Mouse (Mus musculus) right cerebral cortex, adult 18-20 months (tissue): ENCODE data around the gene Ilkap.

Experiments
- DNase-seq: peaks from one replicate; pipeline ENCODE4 v3.0.0; 2022; ENCODE audit warnings: mixed read lengths

The Ilkap gene

GRCm38 (mm10) chr1:91413898-91414594 is 15.4 kb upstream of the Ilkap start, which contains the start of gene Hes6:
TSS of gene Hes6 (minus strand) at chr1:91414038.
- DNase-seq = peak; percentile 59

DNA sequence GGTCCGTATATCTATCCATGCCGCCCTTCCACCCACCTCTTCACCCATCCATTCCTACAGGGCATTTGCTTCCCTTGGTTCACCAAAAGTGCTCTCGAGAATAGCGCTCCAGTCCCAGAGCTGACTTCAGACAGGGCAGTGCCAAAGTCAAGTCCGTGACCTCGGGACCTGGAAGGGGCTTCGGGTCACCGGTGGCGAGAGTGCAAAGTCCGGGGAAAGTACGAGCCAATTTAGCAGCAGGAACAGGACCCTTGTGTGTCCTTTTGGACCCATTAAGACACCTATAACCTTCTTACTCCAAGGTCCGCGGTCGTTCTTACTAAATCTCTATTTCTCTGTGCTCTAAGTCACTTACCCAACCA is 14.9 kb upstream of the Ilkap start:
- DNase-seq = no peak

DNA sequence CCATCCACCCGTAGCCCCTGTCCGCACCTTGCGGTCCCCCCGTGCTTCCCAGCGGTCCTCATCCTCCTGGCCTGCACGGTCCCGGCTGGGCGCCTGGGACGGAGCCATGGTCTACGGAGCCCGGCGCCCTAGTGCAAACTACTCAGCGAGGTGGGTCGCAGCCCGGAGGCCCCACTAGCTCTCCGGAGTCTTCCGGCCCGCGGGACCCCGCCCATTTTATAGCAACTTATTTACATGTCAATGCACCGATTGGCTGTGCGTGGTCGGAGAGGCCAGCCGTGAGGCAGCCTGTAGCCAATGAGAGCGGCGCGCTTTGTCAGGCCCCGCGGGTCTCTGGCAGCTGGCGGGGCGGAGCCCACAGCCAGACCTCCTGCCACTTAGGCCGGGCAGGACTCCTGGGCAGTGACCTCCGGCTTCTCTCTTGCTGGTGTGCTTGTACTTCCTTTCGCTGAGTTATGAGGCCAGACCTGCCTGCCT is 14.5 kb upstream of the Ilkap start:
- DNase-seq = peak; percentile 92

DNA sequence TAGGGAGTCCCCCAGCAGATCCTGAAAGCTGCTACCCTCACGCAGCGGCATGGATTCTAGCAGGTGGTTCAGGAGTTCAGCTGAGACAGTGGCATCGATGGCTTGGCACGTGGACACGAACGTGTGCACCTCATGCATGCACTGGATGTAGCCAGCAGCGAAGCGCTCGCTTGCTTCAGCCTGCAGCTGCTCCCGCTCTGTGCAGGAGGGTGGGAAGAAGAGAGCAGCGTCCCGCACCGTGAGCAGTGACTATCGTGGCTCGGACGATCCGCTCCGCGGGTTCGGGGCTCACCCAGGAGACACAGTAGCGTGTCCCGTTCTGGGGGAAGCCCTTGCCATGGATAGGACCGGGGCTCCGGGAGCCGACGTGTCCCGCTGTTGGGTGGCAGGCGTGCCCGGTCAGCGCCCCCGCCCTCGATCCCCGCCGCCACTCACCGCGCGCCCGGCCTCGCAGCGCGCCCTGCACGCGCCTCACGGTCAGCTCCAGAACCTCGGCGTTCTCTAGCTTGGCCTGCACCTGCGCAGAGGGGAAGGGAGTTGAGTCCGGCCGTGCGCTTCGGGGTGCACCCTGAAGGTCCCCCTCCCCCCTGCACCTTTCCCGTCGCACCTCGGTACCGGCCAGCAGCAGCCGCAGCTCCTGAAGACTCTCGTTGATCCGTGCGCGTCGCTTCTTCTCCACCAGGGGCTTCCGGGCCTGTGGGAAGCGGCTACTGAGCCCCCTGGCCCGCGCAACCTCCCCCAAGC is 13.8 kb upstream of the Ilkap start:
- DNase-seq = no peak

GRCm38 (mm10) chr1:91411631-91412285 is 13.1 kb upstream of the Ilkap start:
- DNase-seq = no peak

DNA sequence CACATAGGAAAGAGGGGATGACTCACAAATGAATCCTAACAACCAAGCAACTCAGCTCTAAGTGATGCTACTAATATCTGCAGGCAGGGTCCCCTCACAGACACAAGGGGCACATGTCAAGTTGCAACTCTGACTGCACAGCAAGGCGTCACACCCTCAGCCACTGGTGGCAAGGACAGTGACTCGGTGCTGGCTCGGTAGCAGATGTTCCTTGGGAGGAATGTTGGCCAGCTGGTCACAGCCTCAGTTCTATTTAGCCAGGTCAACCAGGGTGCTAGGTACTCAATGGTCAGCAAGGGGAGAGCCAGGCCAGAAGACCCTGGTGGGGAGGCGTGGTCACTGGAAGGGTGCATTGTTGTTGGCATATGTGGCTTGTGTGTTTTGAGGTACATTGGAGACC is 9.2 kb upstream of the Ilkap start:
- DNase-seq = no peak

DNA sequence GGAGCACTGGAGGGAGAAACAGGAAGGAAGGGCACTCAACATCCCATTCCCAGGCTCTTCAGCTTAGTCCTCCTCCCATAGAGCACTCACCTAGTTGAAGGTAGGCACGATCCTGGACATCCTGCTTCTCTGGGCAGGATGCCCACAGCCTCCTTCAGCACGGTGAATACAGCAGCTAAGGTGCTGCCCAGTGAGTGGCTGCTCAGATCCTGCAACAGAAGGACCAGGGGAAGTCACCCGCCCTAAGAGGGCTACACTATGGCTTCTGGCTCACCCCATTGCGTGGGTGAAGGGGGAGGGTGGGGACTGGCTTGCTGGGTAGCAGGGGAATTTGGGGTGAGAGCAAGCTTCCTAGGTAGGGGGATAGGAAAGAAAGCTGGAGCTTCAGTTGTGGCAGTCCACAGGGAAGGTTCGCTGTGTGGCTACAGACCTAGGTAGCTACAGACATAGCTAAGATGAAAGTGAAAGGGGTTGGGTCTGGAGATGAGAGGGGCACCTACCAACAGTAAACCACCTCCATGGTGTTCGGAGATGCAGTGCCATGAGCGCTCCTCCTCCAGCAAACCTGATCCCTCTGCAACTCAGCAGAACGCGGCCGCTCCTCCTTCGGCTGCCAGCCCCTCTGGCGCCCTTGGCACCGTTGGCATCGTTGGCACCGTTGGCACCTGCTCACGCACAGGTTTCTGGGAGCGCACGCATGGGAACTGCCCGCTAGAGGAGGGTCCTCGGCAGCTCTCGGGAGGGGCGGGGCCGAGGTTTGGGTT is 7.0 kb upstream of the Ilkap start:
- DNase-seq = no peak

DNA sequence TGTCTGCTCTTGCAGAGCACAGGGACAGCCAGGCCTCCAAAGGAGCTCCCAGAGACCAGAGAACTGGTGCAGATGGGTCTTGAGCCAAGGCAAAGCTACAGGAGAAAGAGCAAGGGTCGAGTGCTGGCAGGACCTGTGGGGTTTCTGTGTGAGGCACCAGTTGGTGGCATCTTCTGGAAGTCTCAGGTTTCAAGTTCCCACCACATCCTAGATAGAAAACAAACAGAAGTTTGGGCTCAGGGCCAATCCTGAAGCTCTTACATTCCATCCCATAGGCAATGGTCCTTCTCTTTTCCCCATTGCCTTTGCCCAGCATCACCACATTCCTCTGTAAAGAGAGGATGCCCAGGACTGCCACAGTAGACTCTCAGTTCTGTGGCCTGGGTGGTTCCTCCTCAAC is 6.4 kb upstream of the Ilkap start:
- no peak for DNase-seq

GRCm38 (mm10) chr1:91397927-91398259 is 722 bp downstream of the Ilkap start:
- DNase-seq = no peak

DNA sequence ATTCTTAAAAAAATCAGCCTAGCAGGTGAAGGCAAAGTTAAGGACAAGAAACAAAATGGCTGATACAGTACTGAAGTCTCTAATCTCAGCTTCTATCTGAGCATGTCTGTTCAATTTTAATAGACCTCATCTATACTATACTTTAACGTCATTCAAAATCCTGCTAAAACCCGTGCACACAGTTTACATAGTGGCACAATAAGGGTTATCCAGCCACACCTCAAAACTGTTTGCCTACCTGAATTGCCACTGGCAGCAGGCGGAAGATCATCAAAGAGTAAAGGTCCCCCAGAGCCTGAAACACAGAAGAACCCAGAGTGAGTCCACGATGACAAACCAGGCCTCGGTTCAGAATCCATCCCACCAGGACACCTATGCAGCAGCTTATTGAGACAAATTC is 8.2 kb downstream of the Ilkap start:
- no peak for DNase-seq

- no peak for DNase-seq
These were observed 17.5 kb downstream of the Ilkap start for GRCm38 (mm10) chr1:91381091-91381471.

DNA sequence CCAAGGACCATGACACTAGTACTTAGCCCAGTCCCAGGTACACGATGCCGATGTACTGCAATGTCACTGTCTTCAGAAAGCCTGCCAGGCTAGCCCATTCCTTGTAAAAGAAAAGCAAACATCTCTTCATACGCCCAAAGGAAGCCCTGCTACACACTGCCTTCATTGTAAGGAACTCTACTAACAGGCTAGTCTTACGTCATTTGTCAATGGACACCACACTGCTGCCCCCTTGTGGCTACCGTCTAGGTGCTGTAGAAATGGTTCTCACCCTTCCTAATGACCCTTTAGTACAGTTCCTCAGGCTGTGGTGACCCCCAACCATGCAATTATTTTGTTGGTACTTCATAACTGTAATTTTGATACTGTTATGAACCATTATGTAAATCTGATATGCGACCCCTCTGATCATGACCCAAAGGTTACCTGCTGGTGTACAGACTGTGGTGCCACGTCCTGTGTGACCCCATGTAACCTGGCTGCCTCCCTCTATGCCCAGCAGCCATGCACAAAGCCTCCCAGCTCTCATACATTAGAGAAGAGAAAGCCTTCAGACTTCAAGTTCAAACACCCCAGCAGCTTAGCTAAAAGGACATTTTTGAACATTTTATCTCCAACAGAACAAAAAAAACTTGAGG is 18.0 kb downstream of the Ilkap start:
- DNase-seq = peak; percentile 69

DNA sequence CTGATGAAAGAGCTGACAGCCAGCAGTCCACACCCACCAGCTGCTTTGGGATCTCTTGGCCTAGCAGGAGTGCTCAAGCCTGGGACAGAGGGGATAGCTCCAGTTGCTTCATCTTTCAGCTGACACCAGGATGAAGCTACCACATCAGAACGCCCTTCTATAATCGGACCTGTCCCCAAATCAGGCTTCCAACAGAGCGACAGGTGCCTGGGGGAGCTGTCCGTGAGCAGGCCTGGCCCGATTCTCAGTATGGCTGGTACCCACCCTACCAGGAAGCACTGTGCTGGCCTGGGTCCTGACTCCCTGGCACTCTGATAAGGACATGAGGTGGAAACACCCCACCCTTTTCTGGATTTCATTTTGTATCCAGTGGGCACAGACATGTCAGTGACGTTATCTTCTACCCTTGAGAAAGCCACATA is 25.2 kb downstream of the Ilkap start:
- no peak for DNase-seq

DNA sequence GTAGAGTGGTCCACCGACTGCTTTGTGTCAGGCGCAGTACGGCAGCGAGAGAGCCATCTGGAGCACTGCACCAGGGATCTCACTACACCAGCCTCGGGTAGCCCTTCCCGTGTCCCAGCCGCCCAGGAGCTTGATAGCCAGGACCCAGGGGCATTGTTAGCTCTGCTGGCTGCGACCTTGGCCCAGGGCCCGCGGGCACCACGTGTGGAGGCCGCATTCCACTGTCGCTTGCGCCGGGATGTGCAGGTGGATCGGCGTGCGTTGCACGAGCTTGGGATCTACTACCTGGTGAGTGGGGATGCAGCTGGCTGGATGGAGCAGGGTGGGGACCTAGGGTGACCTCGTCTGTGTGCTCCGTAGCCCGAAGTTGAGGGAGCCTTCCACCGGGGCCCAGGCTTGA is 28.6 kb downstream of the Ilkap start:
- no peak for DNase-seq

- DNase-seq = no peak
These were observed 29.2 kb downstream of the Ilkap start for GRCm38 (mm10) chr1:91369408-91369807.

DNA sequence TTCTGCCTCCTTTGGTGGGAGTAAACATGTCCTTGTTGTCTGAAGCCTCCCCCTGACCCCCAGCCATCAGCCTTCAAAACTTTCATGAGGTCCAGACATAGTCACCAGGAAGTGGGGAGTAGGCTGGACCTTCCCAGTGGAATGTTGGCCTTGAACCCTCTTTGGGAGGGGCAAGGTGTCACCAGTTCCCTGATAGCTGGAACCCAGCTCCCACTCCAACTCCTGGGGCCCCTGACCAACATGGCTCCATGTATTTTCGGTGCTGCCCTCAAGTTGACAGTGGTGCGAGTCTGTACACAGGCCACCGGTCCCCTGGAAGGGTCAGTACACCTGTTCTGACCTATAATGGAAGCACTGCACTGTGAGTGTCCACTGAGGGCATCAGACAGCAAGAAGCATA is 31.3 kb downstream of the Ilkap start:
- DNase-seq = no peak

DNA sequence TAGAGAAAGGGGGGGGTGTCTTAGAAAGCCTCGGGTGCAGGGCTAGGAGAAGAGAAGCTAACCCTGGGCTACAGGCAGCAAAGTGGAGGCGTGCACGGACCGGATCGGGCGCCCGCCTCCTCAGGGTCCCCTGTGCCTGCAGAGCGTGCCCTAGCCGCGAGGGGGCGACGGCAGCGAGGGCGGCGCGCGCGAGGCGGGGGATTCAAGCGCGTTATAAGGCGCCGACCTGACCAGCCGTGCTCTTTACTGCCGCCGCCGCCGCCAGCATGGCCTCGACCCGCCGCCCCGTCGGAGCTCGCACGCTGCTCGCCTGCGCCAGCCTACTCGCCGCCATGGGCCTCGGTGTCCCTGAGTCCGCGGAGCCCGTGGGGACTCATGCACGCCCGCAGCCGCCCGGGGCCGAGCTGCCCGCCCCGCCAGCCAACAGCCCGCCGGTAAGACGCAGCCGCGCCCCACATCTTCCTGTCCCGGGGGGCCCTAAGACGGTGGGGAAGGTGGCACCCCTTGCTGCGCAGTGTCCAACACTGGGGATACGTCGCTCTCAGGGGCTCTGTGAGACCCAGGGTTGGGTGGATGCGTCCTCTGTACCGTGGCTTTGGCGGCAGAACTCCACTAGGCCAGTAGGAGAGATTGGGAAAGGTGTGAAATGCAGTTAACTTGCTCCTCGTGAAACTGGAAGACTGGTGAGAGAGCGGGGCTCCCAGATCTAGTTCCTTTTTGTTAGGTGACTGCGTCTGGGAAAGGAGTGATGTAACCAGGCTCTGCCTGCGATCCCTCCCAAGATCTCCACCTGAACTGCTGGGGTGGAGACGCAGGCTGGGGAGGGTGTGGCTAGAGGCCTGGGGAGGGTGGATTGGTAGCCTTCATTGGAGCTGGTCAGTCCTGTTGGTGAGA is 32.2 kb downstream of the Ilkap start, which contains the start of gene Erfe:
Gene Erfe, plus strand, starts transcription at position 216 of the 894 bp plus-strand sequence.
- DNase-seq = peak; percentile 28

- no peak for DNase-seq
These were observed 32.8 kb downstream of the Ilkap start for GRCm38 (mm10) chr1:91365816-91366214.

- no peak for DNase-seq
These were observed 33.6 kb downstream of the Ilkap start for GRCm38 (mm10) chr1:91364822-91365644.

DNA sequence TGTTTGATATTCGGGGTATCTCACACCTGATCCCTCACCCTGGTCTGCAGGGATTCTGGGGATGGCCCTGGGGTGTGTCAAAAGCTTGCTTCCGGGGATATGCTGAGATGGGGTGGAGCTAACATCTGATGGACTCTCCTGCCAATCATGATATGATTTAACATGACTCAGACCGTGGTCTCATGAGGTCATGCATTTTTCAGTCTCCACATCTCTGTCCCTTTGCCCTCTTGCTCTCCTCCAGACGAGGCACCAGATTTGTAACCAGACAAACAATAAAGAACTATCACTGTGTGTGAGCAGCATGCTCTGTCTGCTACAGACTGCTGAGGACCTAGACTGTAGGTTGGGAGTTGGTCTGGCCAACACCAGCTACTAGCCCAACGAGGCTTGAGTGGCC is 36.5 kb downstream of the Ilkap start:
- DNase-seq = no peak

GRCm38 (mm10) chr1:91356105-91356504 is 42.5 kb downstream of the Ilkap start:
- DNase-seq = no peak
